Mouse (Mus musculus) mouse trophoblast stem cell (cell line): Measurements from ENCODE around the gene Ampd2.

ENCODE experiments used
- in situ Hi-C, 2 experiments: fragments of 300-500 bp; cut with MseI, MboI; formaldehyde crosslinking; loops; 2 replicates in 1 of 2; 3 replicates in 1 of 2; pipeline ENCODE4 v1.15.1; 2025

Ampd2 gene

GRCm38 (mm10) chr3:108086470-108086979 lies at the start of gene Ampd2:
Gene Ampd2 (minus strand): TSS chr3:108086651.
- in situ Hi-C loops = no loop called here

- in situ Hi-C loops = no loop called here
Observed at GRCm38 (mm10) chr3:108134701-108135100, 48.2 kb upstream of the Ampd2 start.

GRCm38 (mm10) chr3:108132484-108132883 lies 46.0 kb upstream of the Ampd2 start:
- in situ Hi-C loops = no loop called here

GRCm38 (mm10) chr3:108131821-108132220 lies 45.4 kb upstream of the Ampd2 start:
- in situ Hi-C loops = no loop called here

GRCm38 (mm10) chr3:108131216-108131615 lies 44.8 kb upstream of the Ampd2 start:
- in situ Hi-C loops = no loop called here

- in situ Hi-C loops = no loop called here
Observed at GRCm38 (mm10) chr3:108129804-108130203, 43.4 kb upstream of the Ampd2 start.

DNA sequence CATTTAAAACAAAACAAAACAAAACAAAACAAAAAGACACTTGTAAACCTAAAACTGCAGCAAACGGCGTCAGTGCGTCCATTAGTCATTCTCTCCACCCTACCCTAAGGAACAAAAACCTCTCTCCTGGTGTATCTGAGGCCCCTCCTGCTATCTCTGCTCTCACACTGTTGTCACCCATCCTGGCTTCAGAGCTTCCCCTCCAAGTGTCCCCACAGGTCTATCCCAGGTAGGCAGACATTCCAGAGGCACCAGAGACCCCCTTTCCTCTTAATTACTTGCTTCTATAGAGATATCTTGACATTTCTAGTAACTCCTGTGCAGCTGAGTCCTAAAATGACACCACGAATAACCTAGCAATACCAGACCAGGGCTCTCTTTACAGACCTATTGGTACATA lies 42.9 kb upstream of the Ampd2 start:
- in situ Hi-C loops = no loop called here

DNA sequence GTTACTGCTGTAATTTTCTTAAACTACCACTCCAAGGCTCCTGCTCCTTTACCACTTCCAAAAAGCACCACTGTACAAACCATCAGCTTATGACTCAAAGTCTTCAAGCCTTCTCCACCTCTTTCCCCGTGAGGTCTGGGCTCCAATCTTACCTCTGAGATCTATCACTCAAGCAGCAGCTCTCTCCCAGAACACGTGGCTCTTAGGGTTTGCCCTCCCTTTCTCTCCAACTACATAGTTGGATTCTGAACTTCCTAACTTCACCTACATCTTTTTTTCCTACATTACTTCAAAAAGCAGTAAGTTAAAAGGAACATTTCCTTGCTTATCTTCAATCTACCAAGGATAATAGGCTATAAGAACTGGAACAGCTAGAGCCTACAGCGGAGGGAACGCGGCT lies 42.1 kb upstream of the Ampd2 start:
- in situ Hi-C loops = no loop called here

DNA sequence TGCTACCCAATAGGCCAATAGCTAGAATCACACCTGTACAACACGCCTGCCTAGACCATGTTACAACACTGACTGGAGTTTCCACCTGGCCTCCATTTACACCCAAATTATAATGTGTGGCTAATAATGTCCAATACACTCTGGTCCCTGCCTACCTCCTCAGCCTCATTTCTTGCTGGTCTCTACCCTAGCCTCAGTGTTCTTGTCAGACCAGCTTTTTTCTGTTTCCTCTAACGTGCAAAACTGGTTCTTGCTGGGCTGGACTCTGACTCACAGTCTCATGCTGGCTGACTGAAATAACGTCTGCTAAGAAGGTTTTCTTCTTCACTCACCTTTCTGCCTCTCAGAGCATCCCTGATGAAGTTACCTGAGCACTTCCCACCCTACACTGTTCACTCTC lies 39.9 kb upstream of the Ampd2 start:
- in situ Hi-C loops = no loop called here

GRCm38 (mm10) chr3:108124131-108124530 lies 37.7 kb upstream of the Ampd2 start:
- in situ Hi-C loops = no loop called here

- in situ Hi-C loops = no loop called here
Observed at GRCm38 (mm10) chr3:108123242-108123641, 36.8 kb upstream of the Ampd2 start.

GRCm38 (mm10) chr3:108121101-108121500 lies 34.6 kb upstream of the Ampd2 start:
- in situ Hi-C loops = no loop called here

DNA sequence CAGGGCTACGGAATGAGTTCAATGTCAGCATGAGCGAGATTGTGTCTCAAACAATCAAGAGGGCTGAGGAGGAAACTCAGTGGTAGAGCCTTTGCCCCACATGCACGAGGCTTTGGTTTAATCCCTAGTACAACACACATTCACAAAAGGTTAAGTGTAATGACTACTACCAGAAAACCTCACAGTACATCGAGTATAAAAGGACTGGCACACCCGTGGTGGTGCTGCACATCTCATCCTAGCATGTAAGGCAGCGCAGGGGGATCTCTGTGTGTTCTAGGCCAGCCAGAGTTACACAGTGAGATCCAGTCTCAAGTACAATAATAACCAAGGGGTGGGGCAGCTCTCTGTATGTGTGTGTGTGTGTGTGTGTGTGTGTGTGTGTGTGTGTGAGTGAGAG lies 31.0 kb upstream of the Ampd2 start:
- in situ Hi-C loops = no loop called here

DNA sequence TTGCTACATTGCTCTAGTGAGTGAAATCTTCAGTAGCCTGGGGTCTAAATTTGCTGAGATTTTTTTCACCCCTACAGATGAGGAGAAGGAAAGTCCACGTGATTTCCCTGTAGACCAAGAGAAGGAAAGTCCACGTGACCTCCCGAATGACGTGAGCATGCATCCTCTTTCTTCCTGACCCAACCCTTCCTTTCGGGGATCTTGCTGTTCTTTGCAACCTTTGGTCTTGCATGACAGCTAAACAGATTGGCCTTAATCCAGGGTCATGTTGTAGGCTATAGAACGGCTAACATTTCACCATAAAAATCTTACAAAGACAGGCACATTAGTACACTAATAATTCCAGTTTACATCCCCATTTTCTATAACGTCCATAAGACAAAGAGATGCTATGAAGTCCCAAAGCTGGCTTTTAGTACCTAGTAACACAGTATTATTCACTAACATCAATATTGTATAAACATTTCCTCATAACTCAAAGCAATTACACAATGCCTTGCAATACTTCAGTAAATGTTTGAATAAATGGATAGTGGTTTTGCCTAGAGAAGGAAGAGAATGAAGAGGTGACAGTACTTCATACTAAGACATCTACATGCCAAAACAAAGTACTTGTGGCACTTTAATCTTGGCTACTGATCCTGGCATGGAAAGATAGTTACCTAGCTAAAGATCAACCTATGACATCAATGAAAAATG lies 27.3 kb upstream of the Ampd2 start:
- in situ Hi-C loops = no loop called here

- in situ Hi-C loops = no loop called here
Observed at GRCm38 (mm10) chr3:108112666-108113065, 26.2 kb upstream of the Ampd2 start.

DNA sequence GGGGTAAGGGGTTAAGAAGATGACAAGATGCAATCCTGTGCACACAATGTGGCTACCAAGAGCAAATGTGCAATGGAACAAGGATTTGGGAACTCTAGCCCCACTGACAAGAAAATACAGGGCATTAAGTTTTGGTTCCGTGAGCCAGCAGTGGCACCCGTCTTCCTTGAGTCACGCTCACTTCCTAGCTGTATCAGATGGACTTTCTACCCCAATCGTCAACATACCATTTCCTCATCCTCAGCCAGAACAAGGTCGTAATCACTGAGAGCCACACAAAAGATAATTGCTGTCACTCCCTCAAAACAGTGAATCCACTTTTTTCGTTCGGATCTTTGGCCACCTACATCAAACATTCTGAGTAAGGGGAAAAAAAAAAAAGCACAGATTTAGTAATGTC lies 25.8 kb upstream of the Ampd2 start:
- in situ Hi-C loops = no loop called here

- in situ Hi-C loops = no loop called here
Observed at GRCm38 (mm10) chr3:108111320-108111719, 24.9 kb upstream of the Ampd2 start.

GRCm38 (mm10) chr3:108105281-108105680 lies 18.8 kb upstream of the Ampd2 start:
- in situ Hi-C loops = no loop called here

GRCm38 (mm10) chr3:108102075-108102474 lies 15.6 kb upstream of the Ampd2 start:
- in situ Hi-C loops = no loop called here

- in situ Hi-C loops = no loop called here
Observed at GRCm38 (mm10) chr3:108101594-108101993, 15.1 kb upstream of the Ampd2 start.

GRCm38 (mm10) chr3:108098316-108098715 lies 11.9 kb upstream of the Ampd2 start:
- in situ Hi-C loops = no loop called here

GRCm38 (mm10) chr3:108097656-108098055 lies 11.2 kb upstream of the Ampd2 start:
- in situ Hi-C loops = no loop called here

DNA sequence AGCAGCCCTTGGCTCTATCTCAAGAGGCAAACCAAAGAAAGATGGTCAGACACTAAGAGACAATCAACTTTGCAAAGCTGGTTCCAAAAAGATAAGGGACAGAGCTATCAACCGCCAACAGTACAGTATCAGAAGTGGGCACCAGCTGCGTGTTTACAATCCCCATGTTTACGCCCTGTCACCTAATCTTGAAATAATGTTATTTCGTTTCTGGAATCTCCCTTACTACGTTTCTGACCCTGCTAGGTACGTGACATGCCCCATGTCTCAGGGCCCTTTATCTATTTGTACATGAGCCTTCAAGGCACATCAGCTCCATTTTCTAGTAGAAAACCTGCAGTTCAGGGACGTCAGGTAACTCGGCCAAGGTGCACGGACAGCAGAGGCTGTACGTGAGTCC lies 10.3 kb upstream of the Ampd2 start:
- in situ Hi-C loops = no loop called here

DNA sequence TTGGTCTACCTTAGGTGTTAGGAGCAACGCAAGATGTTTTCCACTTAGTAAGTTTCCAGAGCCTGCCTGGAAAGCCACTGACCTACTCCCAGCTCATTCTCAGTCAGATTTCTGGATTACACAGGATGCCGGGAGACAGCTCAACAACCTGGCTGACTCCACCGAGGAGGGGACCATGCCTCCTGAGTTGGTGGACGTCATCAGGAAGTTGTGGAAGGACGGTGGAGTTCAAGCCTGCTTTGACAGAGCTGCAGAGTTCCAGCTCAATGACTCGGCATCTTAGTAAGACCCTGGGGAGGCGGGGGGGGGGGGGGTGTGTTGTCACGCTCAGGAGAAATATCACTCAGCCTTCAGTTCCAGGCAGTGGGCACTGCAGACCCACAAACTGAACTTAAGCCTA lies 9.8 kb upstream of the Ampd2 start:
- in situ Hi-C loops = no loop called here
